Mouse (Mus musculus) hindbrain, embryonic 16.5 days (tissue): ENCODE measurements around the gene Ifrd2. TPM values are rescaled to one million over a fixed set of nuclear protein-coding genes. Genes with fewer than 3 reads are reported as not detected.
"Not testable (repeated sequence)": the region's sequence is repeated elsewhere in the genome, so short reads cannot be mapped to it uniquely, and the experiment has no call there.

Experiments used
- ATAC-seq: fragments of 200-750 bp; cut with Nextera tagmentation; 2 replicates; pipeline ENCODE4 v1.8.0; 2017; ENCODE audit warnings: moderate TSS enrichment, moderate library complexity
- H3K27ac ChIP-seq: fragments of 300-500 bp; sonication (generic); 2 replicates; pipeline ENCODE4 v1.5.1; 2014; ENCODE audit warnings: low read depth, mild to moderate bottlenecking, control low read depth, low read length, moderate library complexity
- H3K27me3 ChIP-seq: fragments of 300-500 bp; sonication (generic); replicated peaks from 2 replicates; pipeline ENCODE4 v1.6.1; 2014; ENCODE audit warnings: low read length; ENCODE audit not compliant: control insufficient read depth, insufficient read depth
- H3K36me3 ChIP-seq: fragments of 300-500 bp; sonication (generic); 2 replicates; pipeline ENCODE4 v1.6.1; 2014; ENCODE audit warnings: mild to moderate bottlenecking, low read length, moderate library complexity, mixed read lengths; ENCODE audit not compliant: control insufficient read depth, insufficient read depth
- H3K4me1 ChIP-seq: fragments of 300-500 bp; sonication (generic); 2 replicates; pipeline ENCODE4 v1.6.1; 2014; ENCODE audit warnings: low read depth, low read length; ENCODE audit not compliant: control insufficient read depth, insufficient read depth
- H3K4me2 ChIP-seq: fragments of 300-500 bp; sonication (generic); 2 replicates; pipeline ENCODE4 v1.6.1; 2014; ENCODE audit warnings: mild to moderate bottlenecking, low read length, control low read depth, moderate library complexity
- H3K4me3 ChIP-seq: fragments of 300-500 bp; sonication (generic); 2 replicates; pipeline ENCODE4 v1.5.1; 2014; ENCODE audit warnings: mild to moderate bottlenecking, low read length, control low read depth, moderate library complexity
- H3K9ac ChIP-seq: fragments of 300-500 bp; sonication (generic); 2 replicates; pipeline ENCODE4 v1.6.1; 2014; ENCODE audit warnings: low read depth, mild to moderate bottlenecking, control low read depth, low read length, moderate library complexity
- H3K9me3 ChIP-seq: fragments of 300-500 bp; sonication (generic); 2 replicates; pipeline ENCODE4 v1.6.1; 2014; ENCODE audit warnings: mild to moderate bottlenecking, low read length, moderate library complexity; ENCODE audit not compliant: control insufficient read depth
- WGBS: fragments of 180-500 bp; shearing (Covaris S2); extraction: QIAGEN DNeasy Blood & Tissue Kit; methylation state at CpG from one replicate; pipeline ENCODE4 v1.1.7; 2014; 5-methylcytosine and 5-hydroxymethylcytosine counted together
- polyA plus RNA-seq: library from polyadenylated mRNA; unstranded; fragments of >200 nt; fragmentation: Nextera tagmentation; extraction: Ambion mirVana; gene quantifications from 2 replicates; pipeline ENCODE4 v1.2.1, GENCODE M21; 2015

Ifrd2 gene
- polyA plus RNA-seq, 1 experiment from 2014 or later, result 13.5 TPM

GRCm38 (mm10) chr9:107556346-107556745 is 31.1 kb upstream of the Ifrd2 start:
- H3K9ac ChIP-seq, result no peak overlapping the region; the same call in 1 of the 2 replicates
- no peak for ATAC-seq

GRCm38 (mm10) chr9:107563029-107563581 is 24.3 kb upstream of the Ifrd2 start, which contains the start of gene Tusc2:
Gene Tusc2, plus strand, starts transcription at chr9:107563255.
- Histone ChIP-seq H3K4me1 (peaks cover 19% of the 10 kb centered on the region), H3K36me3 (peaks cover 26% of the 10 kb centered on the region), H3K9me3 (no peaks in the 10 kb centered on the region), H3K27me3 (no peaks in the 10 kb centered on the region), H3K27ac (peak within 1 kb of the TSS; percentile 63; the same call in 1 of the 2 replicates), H3K9ac (peak within 1 kb of the TSS; percentile 86), H3K4me2 (peak within 1 kb of the TSS; percentile 81), H3K4me3 (peak within 1 kb of the TSS; percentile 84)
- ATAC-seq, result peak; percentile 97
- under 1% methylated on average over 46 of the region's 46 CpGs for WGBS

More at GRCm38 (mm10) chr9:107556346-107556745, 31.1 kb upstream of the Ifrd2 start:
- Histone ChIP-seq H3K4me2 (peak overlapping the region; percentile 96), H3K9me3 (no peaks in the 10 kb centered on the region), H3K4me1 (peaks cover 28% of the 10 kb centered on the region), H3K36me3 (peaks cover 23% of the 10 kb centered on the region), H3K4me3 (no peak overlapping the region), H3K27ac (no peak overlapping the region), H3K27me3 (peaks cover 9% of the 10 kb centered on the region)
- 80% methylated on average over 3 of the region's 3 CpGs for WGBS

GRCm38 (mm10) chr9:107565556-107565955 is 21.9 kb upstream of the Ifrd2 start:
- peaks cover 13% of the 10 kb centered on the region for H3K36me3 ChIP-seq
- H3K4me2 ChIP-seq, ATAC-seq, H3K27me3 ChIP-seq, H3K9ac ChIP-seq, H3K27ac ChIP-seq, H3K9me3 ChIP-seq, H3K4me3 ChIP-seq: not testable (repeated sequence)
- H3K4me1 ChIP-seq, result peaks cover 30% of the 10 kb centered on the region
- 47% methylated on average over 5 of the region's 5 CpGs for WGBS

- 58% methylated on average over 15 of the region's 15 CpGs for WGBS
- Histone ChIP-seq H3K9ac (no peak overlapping the region), H3K27ac (no peak overlapping the region), H3K4me3 (no peak overlapping the region), H3K9me3 (no peaks in the 10 kb centered on the region), H3K36me3 (peaks cover 16% of the 10 kb centered on the region), H3K4me1 (peaks cover 37% of the 10 kb centered on the region), H3K27me3 (no peaks in the 10 kb centered on the region), H3K4me2 (no peak overlapping the region)
- no peak for ATAC-seq
Observed at GRCm38 (mm10) chr9:107566041-107566709, 21.3 kb upstream of the Ifrd2 start.

- Histone ChIP-seq H3K4me3 (no peak overlapping the region; the same call in 1 of the 2 replicates), H3K9ac (peak overlapping the region; percentile 11; the same call in 1 of the 2 replicates), H3K27me3 (no peaks in the 10 kb centered on the region), H3K4me1 (peaks cover 40% of the 10 kb centered on the region), H3K36me3 (peaks cover 14% of the 10 kb centered on the region), H3K27ac (no peak overlapping the region; the same call in 1 of the 2 replicates), H3K4me2 (no peak overlapping the region), H3K9me3 (no peaks in the 10 kb centered on the region)
- WGBS, result 73% methylated on average over 3 of the region's 3 CpGs
- ATAC-seq, result no peak
Observed at GRCm38 (mm10) chr9:107566855-107567254, 20.6 kb upstream of the Ifrd2 start.

GRCm38 (mm10) chr9:107567702-107568319 is 19.6 kb upstream of the Ifrd2 start, which contains the start of gene Hyal2:
Gene Hyal2, plus strand, starts transcription at chr9:107567945.
- 7% methylated on average over 18 of the region's 18 CpGs for WGBS
- Histone ChIP-seq H3K9me3 (no peaks in the 10 kb centered on the region), H3K4me3 (peak within 1 kb of the TSS; percentile 58), H3K9ac (peak within 1 kb of the TSS; percentile 73), H3K36me3 (peaks cover 20% of the 10 kb centered on the region), H3K4me2 (peak within 1 kb of the TSS; percentile 73), H3K27me3 (no peaks in the 10 kb centered on the region), H3K4me1 (peaks cover 40% of the 10 kb centered on the region), H3K27ac (peak within 1 kb of the TSS; percentile 85)
- ATAC-seq, result no peak

- H3K36me3 ChIP-seq, result peaks cover 20% of the 10 kb centered on the region
- H3K9me3 ChIP-seq, result no peaks in the 10 kb centered on the region
- peak; percentile 87 for ATAC-seq
- peak overlapping the region; percentile 85 for H3K27ac ChIP-seq
- peak overlapping the region; percentile 58 for H3K4me3 ChIP-seq
- peak overlapping the region; percentile 73 for H3K4me2 ChIP-seq
- peak overlapping the region; percentile 73 for H3K9ac ChIP-seq
- no peaks in the 10 kb centered on the region for H3K27me3 ChIP-seq
- peaks cover 40% of the 10 kb centered on the region for H3K4me1 ChIP-seq
- WGBS, result under 1% methylated on average over 41 of the region's 41 CpGs
Observed at GRCm38 (mm10) chr9:107568331-107569261, 18.8 kb upstream of the Ifrd2 start.

GRCm38 (mm10) chr9:107569270-107569669 is 18.2 kb upstream of the Ifrd2 start:
- H3K27ac ChIP-seq, result peak overlapping the region; percentile 85
- no peaks in the 10 kb centered on the region for H3K9me3 ChIP-seq
- peaks cover 33% of the 10 kb centered on the region for H3K4me1 ChIP-seq
- peak overlapping the region; percentile 58 for H3K4me3 ChIP-seq
- ATAC-seq, result peak; percentile 22; the same call in 1 of the 2 replicates
- H3K27me3 ChIP-seq, result no peaks in the 10 kb centered on the region
- peak overlapping the region; percentile 73 for H3K4me2 ChIP-seq
- 0% methylated on average over 23 of the region's 23 CpGs for WGBS
- peak overlapping the region; percentile 73 for H3K9ac ChIP-seq
- peaks cover 20% of the 10 kb centered on the region for H3K36me3 ChIP-seq
